17 mouse cellular contexts compared by ENCODE assay signal in genomic region chr5:123510160-123510559, GRCm38 (mm10). TPM values are rescaled to one million over a fixed set of nuclear protein-coding genes. Genes with fewer than 3 reads are reported as not detected.
DNase-seq lines count a peak whose midpoint lies in the region; ATAC-seq and TF ChIP-seq lines count a peak whose summit lies in the region.
"Had no signal": no experiment of that assay in that cellular context is flagged by ENCODE, and none has a peak within 500 bp of the region (broad histone marks: within the 10 kb centered on the region; RNA-seq: fewer than 3 reads in every experiment).

TSS of gene B3gnt4 (plus strand) at chr5:123510460.

- no peak for TF ChIP-seq CTCF in forebrain, postnatal 0 days (IDR thresholded peaks at IDR 0.05; ENCODE audit: low read depth)

- no peak within 1 kb of the TSS for H3K27ac ChIP-seq in midbrain, embryonic 11.5 days (ENCODE audit: low read depth, low read length)
- no peak within 1 kb of the TSS for H3K27ac ChIP-seq in midbrain, embryonic 10.5 days (replicated peaks)
- no peak within 1 kb of the TSS for H3K27ac ChIP-seq in forebrain, postnatal 0 days (ENCODE audit: low read depth, low read length)
- no peak within 1 kb of the TSS for H3K27ac ChIP-seq in limb, embryonic 10.5 days
- H3K27ac ChIP-seq in neural tube, embryonic 13.5 days (replicated peaks) = no peak within 1 kb of the TSS

- H3K9me3 ChIP-seq in midbrain, embryonic 11.5 days (ENCODE audit: control insufficient read depth, low read length) = no peaks in the 10 kb centered on the region
- no peaks in the 10 kb centered on the region for H3K9me3 ChIP-seq in midbrain, embryonic 10.5 days (replicated peaks)
- no peaks in the 10 kb centered on the region for H3K9me3 ChIP-seq in forebrain, postnatal 0 days (ENCODE audit: low read length)
- no peaks in the 10 kb centered on the region for H3K9me3 ChIP-seq in limb, embryonic 10.5 days (replicated peaks)
- no peaks in the 10 kb centered on the region for H3K9me3 ChIP-seq in neural tube, embryonic 13.5 days
- H3K9me3 ChIP-seq: heart, embryonic 12.5 days had no signal

- peak within 1 kb of the TSS; percentile 80; the same call in 1 of the 2 replicates for H3K4me2 ChIP-seq in midbrain, embryonic 11.5 days
- H3K4me2 ChIP-seq in forebrain, postnatal 0 days (ENCODE audit: low read depth) = peak within 1 kb of the TSS; percentile 70; the same call in 1 of the 2 replicates
- H3K4me2 ChIP-seq in neural tube, embryonic 13.5 days = peak within 1 kb of the TSS; percentile 74

- ATAC-seq in midbrain, embryonic 11.5 days (ENCODE audit: low FRiP score) = no peak
- no peak for ATAC-seq in forebrain, postnatal 0 days
- ATAC-seq in neural tube, embryonic 13.5 days (ENCODE audit: low read depth) = no peak
- ATAC-seq: Patski had no signal

- intact Hi-C loops in left cerebral cortex, postnatal 4 days (cut with DNase I) = no loop called here

- peak; percentile 4 for DNase-seq in midbrain, embryonic 11.5 days (ENCODE audit: low spot score, missing footprints)
- DNase-seq in midbrain, embryonic 10.5 days (ENCODE audit: low spot score) = no peak
- no peak for DNase-seq in forebrain, postnatal 0 days
- DNase-seq in limb, embryonic 10.5 days (ENCODE audit: low spot score) = no peak
- DNase-seq in ovary, adult 18-20 months (ENCODE audit: low spot score) = no peak
- DNase-seq in urinary bladder, postnatal 36 days (ENCODE audit: low spot score in 2 of 2) = no peak
- DNase-seq in left cerebral cortex, postnatal 4 days = no peak
- DNase-seq: cerebellum, postnatal 25 days; gastrocnemius, postnatal 36 days; heart, postnatal 36 days; kidney, adult 11 months; kidney, postnatal 25 days; lung, postnatal 36 days; thymus, adult 2 months had no signal

- H3K27me3 ChIP-seq in midbrain, embryonic 11.5 days (ENCODE audit: control insufficient read depth, insufficient read depth, low read length) = peaks cover 3% of the 10 kb centered on the region; the same call in 1 of the 2 replicates
- peaks cover 39% of the 10 kb centered on the region for H3K27me3 ChIP-seq in midbrain, embryonic 10.5 days (ENCODE audit: low read depth, poor library complexity, severe bottlenecking)
- H3K27me3 ChIP-seq in forebrain, postnatal 0 days (ENCODE audit: insufficient read depth, low read length) = peaks cover 1% of the 10 kb centered on the region; the same call in 1 of the 2 replicates
- H3K27me3 ChIP-seq in limb, embryonic 10.5 days (ENCODE audit: low read depth, poor library complexity, severe bottlenecking) = peaks cover 38% of the 10 kb centered on the region
- peaks cover 17% of the 10 kb centered on the region for H3K27me3 ChIP-seq in neural tube, embryonic 13.5 days

- WGBS in midbrain, embryonic 11.5 days = 90% methylated on average over 5 of the region's 5 CpGs
- WGBS in midbrain, embryonic 10.5 days = 90% methylated on average over 5 of the region's 5 CpGs
- 92% methylated on average over 5 of the region's 5 CpGs for WGBS in forebrain, postnatal 0 days
- WGBS in limb, embryonic 10.5 days = 84% methylated on average over 5 of the region's 5 CpGs
- WGBS in neural tube, embryonic 13.5 days = 86% methylated on average over 5 of the region's 5 CpGs

- H3K4me1 ChIP-seq in midbrain, embryonic 11.5 days (ENCODE audit: control insufficient read depth, insufficient read depth, low read length) = peaks cover 5% of the 10 kb centered on the region
- H3K4me1 ChIP-seq in midbrain, embryonic 10.5 days = peaks cover 22% of the 10 kb centered on the region
- H3K4me1 ChIP-seq in forebrain, postnatal 0 days (ENCODE audit: insufficient read depth) = 0 out of 2 replicates have a peak, but pooled peaks cover 5% of the 10 kb centered on the region
- peaks cover 17% of the 10 kb centered on the region for H3K4me1 ChIP-seq in limb, embryonic 10.5 days
- peaks cover 21% of the 10 kb centered on the region for H3K4me1 ChIP-seq in neural tube, embryonic 13.5 days (replicated peaks)

- H3K4me3 ChIP-seq in midbrain, embryonic 11.5 days (ENCODE audit: low read depth, low read length) = no peak within 1 kb of the TSS
- H3K4me3 ChIP-seq in midbrain, embryonic 10.5 days = no peak within 1 kb of the TSS; the same call in 1 of the 2 replicates
- H3K4me3 ChIP-seq in forebrain, postnatal 0 days (ENCODE audit: low read depth, low read length) = no peak within 1 kb of the TSS
- H3K4me3 ChIP-seq in limb, embryonic 10.5 days = peak within 1 kb of the TSS; percentile 65; the same call in 1 of the 2 replicates
- H3K4me3 ChIP-seq in neural tube, embryonic 13.5 days = peak within 1 kb of the TSS; percentile 59; the same call in 1 of the 2 replicates

- peak within 1 kb of the TSS; percentile 67; the same call in 1 of the 2 replicates for H3K9ac ChIP-seq in midbrain, embryonic 11.5 days (ENCODE audit: low read length)
- no peak within 1 kb of the TSS for H3K9ac ChIP-seq in forebrain, postnatal 0 days
- peak within 1 kb of the TSS; percentile 75; the same call in 1 of the 2 replicates for H3K9ac ChIP-seq in neural tube, embryonic 13.5 days

- H3K36me3 ChIP-seq in midbrain, embryonic 11.5 days (ENCODE audit: control insufficient read depth, insufficient read depth, low read length) = no peaks in the 10 kb centered on the region
- H3K36me3 ChIP-seq in midbrain, embryonic 10.5 days = peaks cover 47% of the 10 kb centered on the region
- H3K36me3 ChIP-seq in forebrain, postnatal 0 days (ENCODE audit: insufficient read depth) = peaks cover 15% of the 10 kb centered on the region
- peaks cover 36% of the 10 kb centered on the region for H3K36me3 ChIP-seq in limb, embryonic 10.5 days
- H3K36me3 ChIP-seq in neural tube, embryonic 13.5 days = peaks cover 42% of the 10 kb centered on the region

RNA-seq across cellular contexts. Expression of gene B3gnt4, which starts in this region (rescaled TPM):
- polyA plus RNA-seq in midbrain, embryonic 11.5 days (2014; fragmentation: Nextera tagmentation; extraction: Ambion mirVana) = 0.88 and 1.1 TPM in 2 replicates
- polyA plus RNA-seq in midbrain, embryonic 10.5 days (2016; fragmentation: Nextera tagmentation; extraction: Ambion mirVana) = 0.83 and 2.1 TPM in 2 replicates
- 2.2 and 2.5 TPM in 2 replicates for total RNA-seq in forebrain, postnatal 0 days (2014; rRNA removed)
- 1.3 and 1.7 TPM in 2 replicates for polyA plus RNA-seq in forebrain, postnatal 0 days (2015; fragmentation: Nextera tagmentation; extraction: Ambion mirVana)
- 1.1 and 1.3 TPM in 2 replicates for polyA plus RNA-seq in limb, embryonic 10.5 days (2016; fragmentation: Nextera tagmentation; extraction: Ambion mirVana)
- 1.3 and 1.5 TPM in 2 replicates for polyA plus RNA-seq in neural tube, embryonic 13.5 days (2015; fragmentation: Nextera tagmentation; extraction: Ambion mirVana)
- total RNA-seq in left cerebral cortex, postnatal 4 days (2021) = 1 to 10 TPM; 1.5 to 2.4 TPM
- total RNA-seq: gastrocnemius, postnatal 36 days; heart, postnatal 36 days had no signal

Comparison
In these comparisons a context has a peak if more than half of its experiments do, and no peak if none do; other contexts are left out.
1. H3K4me3 ChIP-seq: peak in limb, embryonic 10.5 days (single experiment) and neural tube, embryonic 13.5 days (single experiment); none in midbrain, embryonic 11.5 days (single experiment), midbrain, embryonic 10.5 days (single experiment) and forebrain, postnatal 0 days (single experiment).
2. Peak in every context shown above with its lines, with median percentiles within 50 percentile points of each other: H3K4me2 ChIP-seq.